Mouse (Mus musculus) CH12.LX (cell line): ENCODE results near the gene Focad.

Experiments used
- CTCF ChIP-seq, 2 experiments: IDR thresholded peaks in 1 of 2; conservative IDR thresholded peaks in 1 of 2; 2 replicates each; pipeline ENCODE4 v1.5.1; 2011 to 2012; ENCODE audit warnings: low read depth in 2 of 2, low read length in 2 of 2, improper control_type of control experiment in 1 of 2, inconsistent platforms in 1 of 2, mild to moderate bottlenecking in 1 of 2, moderate library complexity in 1 of 2
- EP300 ChIP-seq: IDR thresholded peaks from 2 replicates; pipeline ENCODE4 v1.6.1; 2011; ENCODE audit warnings: low read length, improper control_type of control experiment
- JUND ChIP-seq: conservative IDR thresholded peaks from 2 replicates; pipeline ENCODE4 v1.6.1; 2011; ENCODE audit warnings: low read depth, low read length, improper control_type of control experiment
- KAT2A ChIP-seq: IDR thresholded peaks from 2 replicates; pipeline ENCODE4 v1.6.1; 2012; ENCODE audit warnings: low read length, improper control_type of control experiment, inconsistent platforms; ENCODE audit not compliant: insufficient replicate concordance
- MAFK ChIP-seq: IDR thresholded peaks from 2 replicates; pipeline ENCODE4 v1.6.1; 2011; ENCODE audit warnings: low read length, improper control_type of control experiment; ENCODE audit not compliant: insufficient replicate concordance
- MAX ChIP-seq: IDR thresholded peaks from 2 replicates; pipeline ENCODE4 v1.6.1; 2011; ENCODE audit warnings: low read length, improper control_type of control experiment
- MAZ ChIP-seq: IDR thresholded peaks from 2 replicates; pipeline ENCODE4 v1.6.1; 2012; ENCODE audit warnings: low read depth, mild to moderate bottlenecking, inconsistent platforms, low read length, improper control_type of control experiment, moderate library complexity
- MXI1 ChIP-seq: IDR thresholded peaks from 2 replicates; pipeline ENCODE4 v1.6.1; 2011; ENCODE audit warnings: mild to moderate bottlenecking, low read depth, low read length, improper control_type of control experiment
- POLR2A ChIP-seq: IDR thresholded peaks from 2 replicates; pipeline ENCODE4 v1.6.1; 2011; ENCODE audit warnings: low read depth, mild to moderate bottlenecking, improper control_type of control experiment, low read length
- RAD21 ChIP-seq: IDR thresholded peaks from 2 replicates; pipeline ENCODE4 v1.6.1; 2011; ENCODE audit warnings: low read depth, mild to moderate bottlenecking, low read length, improper control_type of control experiment, moderate library complexity
- RCOR1 ChIP-seq: conservative IDR thresholded peaks from 2 replicates; pipeline ENCODE4 v1.6.1; 2012; ENCODE audit warnings: low read depth, mild to moderate bottlenecking, inconsistent platforms, low read length, improper control_type of control experiment
- TCF12 ChIP-seq: IDR thresholded peaks from 2 replicates; pipeline ENCODE4 v1.6.1; 2014; ENCODE audit warnings: low read depth, mild to moderate bottlenecking, inconsistent platforms, low read length, improper control_type of control experiment
- USF2 ChIP-seq: conservative IDR thresholded peaks from 2 replicates; pipeline ENCODE4 v1.6.1; 2011; ENCODE audit warnings: low read depth, low read length, improper control_type of control experiment
- ZMIZ1 ChIP-seq: IDR thresholded peaks from 2 replicates; pipeline ENCODE4 v1.6.1; 2012; ENCODE audit warnings: low read depth, mild to moderate bottlenecking, inconsistent platforms, low read length, improper control_type of control experiment

GRCm38 (mm10) chr4:88175058-88175974 lies 80.9 kb downstream of the Focad start:
- TF ChIP-seq POLR2A (no peak), RCOR1 (no peak), MAX (no peak), JUND (no peak), ZMIZ1 (no peak), EP300 (no peak), KAT2A (no peak), TCF12 (no peak), CTCF (conservative IDR thresholded peaks at IDR 0.05 in 1 of 2, IDR thresholded peaks at IDR 0.05 in 1 of 2; ENCODE audit: low read depth in 2 of 2, low read length in 2 of 2) (no peak), MAZ (no peak), MAFK (no peak), RAD21 (no peak), MXI1 (no peak), USF2 (no peak)
